Mouse (Mus musculus): ENCODE measurements around the gene Tmem59.

GRCm38 (mm10) chr4:107223225-107224204 lies 45.3 kb downstream of the Tmem59 start:
- TF ChIP-seq CTCF (IDR thresholded peaks at IDR 0.05; ENCODE audit: low read depth) (no peak), EP300 (optimal IDR thresholded peaks at IDR 0.05) (no peak)
